Mouse (Mus musculus): ENCODE data around the gene Rnf126.

DNA sequence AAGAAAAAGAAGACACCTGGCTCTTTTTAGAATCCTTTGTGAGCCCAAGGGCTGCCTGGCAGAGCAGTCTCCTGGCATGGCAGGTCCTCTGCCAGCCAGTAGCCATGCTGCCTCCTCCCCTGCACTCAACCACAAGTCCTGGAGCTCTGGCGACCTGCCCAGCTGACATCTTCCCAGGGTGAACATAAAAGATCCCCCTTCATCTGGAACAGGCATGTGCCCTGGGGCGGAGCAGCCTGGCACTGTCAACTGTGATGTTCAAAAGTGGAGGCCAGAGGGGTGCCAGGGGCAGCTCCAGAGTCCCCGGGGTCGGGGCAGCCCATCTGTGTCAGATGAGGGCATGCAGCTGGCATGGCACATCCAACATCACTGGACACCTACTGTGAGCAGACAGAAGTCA is 51.8 kb downstream of the Rnf126 start:
- TF ChIP-seq CTCF (IDR thresholded peaks at IDR 0.05; ENCODE audit: extremely low read depth, insufficient read depth, insufficient read length, insufficient replicate concordance) (no peak), POLR2A (IDR thresholded peaks at IDR 0.05; ENCODE audit: low read depth, low read length) (no peak)

Measured in spleen, adult 2 months (tissue).